Mouse (Mus musculus) spleen, embryonic (tissue): ENCODE results near the gene Pcnx2.

Source experiments
- CTCF ChIA-PET: fragments of 350-600 bp; sonication (Branson Sonifier 250); formaldehyde crosslinking; loops from one replicate; lab custom pipeline; 2022; lab: Charles Lee

The Pcnx2 gene

GRCm38 (mm10) chr8:125759022-125759421 is 139.1 kb downstream of the Pcnx2 start:
- CTCF ChIA-PET = no interaction called here

GRCm38 (mm10) chr8:125757106-125757496 is 141.0 kb downstream of the Pcnx2 start:
- CTCF ChIA-PET = no interaction called here

GRCm38 (mm10) chr8:125756391-125757105 is 141.6 kb downstream of the Pcnx2 start:
- CTCF ChIA-PET = interaction anchor here (0.6 kb wide), 2 partner anchors 253 to 477 kb away, joined by 3 to 9 read pairs; no protein-coding TSS in a partner anchor

GRCm38 (mm10) chr8:125755896-125756295 is 142.2 kb downstream of the Pcnx2 start:
- CTCF ChIA-PET = no interaction called here

- CTCF ChIA-PET = no interaction called here
These were observed 147.3 kb downstream of the Pcnx2 start for GRCm38 (mm10) chr8:125750846-125751245.

- CTCF ChIA-PET = no interaction called here
These were observed 150.7 kb downstream of the Pcnx2 start for GRCm38 (mm10) chr8:125747390-125747789.

- CTCF ChIA-PET = interaction anchor here (0.7 kb wide), 1 partner anchor 91 kb away, joined by 9 read pairs; no protein-coding TSS in a partner anchor
These were observed 153.1 kb downstream of the Pcnx2 start for GRCm38 (mm10) chr8:125744914-125745576.

GRCm38 (mm10) chr8:125742406-125742805 is 155.7 kb downstream of the Pcnx2 start:
- CTCF ChIA-PET = interaction anchor here (0.6 kb wide), 1 partner anchor 17 kb away, joined by 4 read pairs; no protein-coding TSS in a partner anchor

GRCm38 (mm10) chr8:125741855-125742254 is 156.3 kb downstream of the Pcnx2 start:
- CTCF ChIA-PET = no interaction called here

- CTCF ChIA-PET = interaction anchor here (0.9 kb wide), 2 partner anchors 23 to 73 kb away, joined by 3 read pairs; no protein-coding TSS in a partner anchor
These were observed 156.7 kb downstream of the Pcnx2 start for GRCm38 (mm10) chr8:125741377-125741776.

GRCm38 (mm10) chr8:125740655-125741054 is 157.5 kb downstream of the Pcnx2 start:
- CTCF ChIA-PET = interaction anchor here (0.9 kb wide), 2 partner anchors 22 to 72 kb away, joined by 3 read pairs; no protein-coding TSS in a partner anchor

- CTCF ChIA-PET = interaction anchor here (0.7 kb wide), 1 partner anchor 11 kb away, joined by 3 read pairs; no protein-coding TSS in a partner anchor
These were observed 159.2 kb downstream of the Pcnx2 start for GRCm38 (mm10) chr8:125738956-125739355.

GRCm38 (mm10) chr8:125733964-125734956 is 163.9 kb downstream of the Pcnx2 start:
- CTCF ChIA-PET = no interaction called here

- CTCF ChIA-PET = no interaction called here
These were observed 168.4 kb downstream of the Pcnx2 start, which contains the start of gene Ntpcr for GRCm38 (mm10) chr8:125729746-125730145. Gene Ntpcr (plus strand): TSS chr8:125729963.

GRCm38 (mm10) chr8:125727797-125728196 is 170.3 kb downstream of the Pcnx2 start:
- CTCF ChIA-PET = no interaction called here

- CTCF ChIA-PET = no interaction called here
These were observed 171.1 kb downstream of the Pcnx2 start for GRCm38 (mm10) chr8:125726986-125727385.

GRCm38 (mm10) chr8:125726143-125726542 is 172.0 kb downstream of the Pcnx2 start:
- CTCF ChIA-PET = no interaction called here

GRCm38 (mm10) chr8:125725037-125725820 is 172.9 kb downstream of the Pcnx2 start:
- CTCF ChIA-PET = interaction anchor here (0.7 kb wide), 2 partner anchors 17 to 175 kb away, joined by 4 to 6 read pairs; no protein-coding TSS in a partner anchor

- CTCF ChIA-PET = no interaction called here
These were observed 174.7 kb downstream of the Pcnx2 start for GRCm38 (mm10) chr8:125723437-125723836.

GRCm38 (mm10) chr8:125722675-125723074 is 175.4 kb downstream of the Pcnx2 start:
- CTCF ChIA-PET = no interaction called here
